Mouse (Mus musculus): ENCODE results near the gene Kctd10.

DNA sequence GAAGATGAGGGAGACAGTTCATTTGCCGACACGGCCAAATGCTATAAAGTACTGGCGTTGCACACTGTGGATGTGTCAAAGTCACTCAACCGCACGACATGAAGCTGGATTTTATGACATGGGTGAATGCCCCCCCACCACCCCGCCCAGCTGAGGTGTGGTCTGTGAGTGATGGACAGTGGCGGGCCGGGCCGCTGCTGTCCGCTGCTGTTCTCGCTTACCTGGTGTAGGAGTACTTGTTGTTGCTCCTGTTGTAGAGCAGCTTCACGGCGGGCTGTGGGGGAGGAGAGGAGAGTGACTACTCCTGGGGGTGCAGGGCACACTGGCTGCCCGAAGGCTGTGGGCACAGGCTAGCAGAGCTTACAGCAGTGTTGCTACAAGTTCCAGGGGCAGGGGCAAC lies 12.2 kb downstream of the Kctd10 start:
- TF ChIP-seq POLR2A (IDR thresholded peaks at IDR 0.05; ENCODE audit: insufficient read length, low read depth) (no peak), POLR2AphosphoS2 (IDR thresholded peaks at IDR 0.05; ENCODE audit: insufficient read length, low read depth) (no peak), USF1 (IDR thresholded peaks at IDR 0.05; ENCODE audit: low read depth) (no peak), MYOD1 (IDR thresholded peaks at IDR 0.05; ENCODE audit: control insufficient read depth in 1 of 3, insufficient read length in 2 of 3, low read depth in 2 of 3) (no peak), CEBPB (IDR thresholded peaks at IDR 0.05; ENCODE audit: insufficient read depth, poor library complexity, severe bottlenecking) (no peak), MAX (IDR thresholded peaks at IDR 0.05; ENCODE audit: low read depth) (no peak), SRF (IDR thresholded peaks at IDR 0.05; ENCODE audit: control insufficient read depth, insufficient read length, low read depth) (no peak), MYOG (IDR thresholded peaks at IDR 0.05; ENCODE audit: control insufficient read depth in 1 of 3, insufficient read depth in 1 of 3, insufficient read length in 2 of 3, low read depth in 2 of 3) (no peak)

Data from myocyte (in vitro differentiated cells).